In genomic region chr5:108675251-108675816, GRCm38 (mm10) we compare ENCODE assay signal across 12 mouse cellular contexts. TPM values are rescaled to one million over a fixed set of nuclear protein-coding genes. Genes with fewer than 3 reads are reported as not detected.
A peak's percentile ranks its signal among the peaks of the same experiment; 100 is the strongest.
DNase-seq lines count a peak whose midpoint lies in the region; ATAC-seq and TF ChIP-seq lines count a peak whose summit lies in the region.
"Had no signal": no experiment of that assay in that cellular context is flagged by ENCODE, and none has a peak within 500 bp of the region (broad histone marks: within the 10 kb centered on the region; RNA-seq: fewer than 3 reads in every experiment).

Gene Slc26a1, minus strand, starts transcription at chr5:108675569.

- H3K9ac ChIP-seq in hindbrain, postnatal 0 days (replicated peaks; ENCODE audit: low read length): 0 out of 2 replicates have a peak within 1 kb of the TSS, but pooled peaks have one; percentile 17
- H3K9ac ChIP-seq in hindbrain, embryonic 11.5 days (ENCODE audit: low read depth, low read length): no peak within 1 kb of the TSS
- no peak within 1 kb of the TSS for H3K9ac ChIP-seq in midbrain, embryonic 14.5 days (replicated peaks; ENCODE audit: low read length)

- H3K4me3 ChIP-seq in hindbrain, postnatal 0 days (ENCODE audit: low read length): no peak within 1 kb of the TSS
- no peak within 1 kb of the TSS for H3K4me3 ChIP-seq in hindbrain, embryonic 11.5 days (ENCODE audit: low read depth, low read length)
- no peak within 1 kb of the TSS for H3K4me3 ChIP-seq in midbrain, embryonic 14.5 days (replicated peaks; ENCODE audit: low read depth, low read length)

- peaks cover 6% of the 10 kb centered on the region for H3K36me3 ChIP-seq in hindbrain, postnatal 0 days (ENCODE audit: insufficient read depth, low read length)
- H3K36me3 ChIP-seq in hindbrain, embryonic 11.5 days (ENCODE audit: control insufficient read depth, insufficient read depth, low read length): no peaks in the 10 kb centered on the region
- peaks cover 10% of the 10 kb centered on the region; the same call in 1 of the 2 replicates for H3K36me3 ChIP-seq in midbrain, embryonic 14.5 days (ENCODE audit: control insufficient read depth, insufficient read depth, low read length)

- H3K4me2 ChIP-seq in hindbrain, postnatal 0 days (ENCODE audit: low read depth, low read length): no peak within 1 kb of the TSS
- no peak within 1 kb of the TSS for H3K4me2 ChIP-seq in hindbrain, embryonic 11.5 days (replicated peaks; ENCODE audit: low read depth, low read length)
- no peak within 1 kb of the TSS for H3K4me2 ChIP-seq in midbrain, embryonic 14.5 days (ENCODE audit: low read length)

- no peak within 1 kb of the TSS; the same call in 1 of the 2 replicates for H3K27ac ChIP-seq in hindbrain, postnatal 0 days
- H3K27ac ChIP-seq in hindbrain, embryonic 11.5 days (ENCODE audit: low read depth, low read length): no peak within 1 kb of the TSS
- no peak within 1 kb of the TSS for H3K27ac ChIP-seq in midbrain, embryonic 14.5 days (replicated peaks; ENCODE audit: low read depth, low read length)
- H3K27ac ChIP-seq: macrophage had no signal

- TF ChIP-seq CTCF in hindbrain, postnatal 0 days (IDR thresholded peaks at IDR 0.05; ENCODE audit: low read depth): no peak

- DNase-seq in hindbrain, postnatal 0 days (ENCODE audit: low spot score): no peak
- no peak for DNase-seq in hindbrain, embryonic 11.5 days (ENCODE audit: low spot score)
- DNase-seq in kidney, postnatal 14 days: peak; percentile 77
- DNase-seq in lung, postnatal 4 days: no peak
- DNase-seq in adrenal gland, adult 8-10 months: no peak
- DNase-seq in midbrain, embryonic 14.5 days: no peak
- DNase-seq: cerebellum, postnatal 25 days; gastrocnemius, postnatal 25 days had no signal

- H3K27me3 ChIP-seq in hindbrain, postnatal 0 days (ENCODE audit: insufficient read depth, low read length): no peaks in the 10 kb centered on the region
- H3K27me3 ChIP-seq in hindbrain, embryonic 11.5 days (ENCODE audit: control insufficient read depth, insufficient read depth, low read length): no peaks in the 10 kb centered on the region
- no peaks in the 10 kb centered on the region for H3K27me3 ChIP-seq in midbrain, embryonic 14.5 days (ENCODE audit: control insufficient read depth, insufficient read depth, low read length)

- no peaks in the 10 kb centered on the region for H3K9me3 ChIP-seq in hindbrain, postnatal 0 days (ENCODE audit: low read length)
- H3K9me3 ChIP-seq in hindbrain, embryonic 11.5 days (ENCODE audit: control insufficient read depth, low read length): no peaks in the 10 kb centered on the region
- H3K9me3 ChIP-seq in midbrain, embryonic 14.5 days (ENCODE audit: control insufficient read depth, low read length): no peaks in the 10 kb centered on the region

- H3K4me1 ChIP-seq in hindbrain, postnatal 0 days (ENCODE audit: insufficient read depth, low read length): peaks cover 7% of the 10 kb centered on the region; the same call in 1 of the 2 replicates
- 0 out of 2 replicates have a peak, but pooled peaks cover 4% of the 10 kb centered on the region for H3K4me1 ChIP-seq in hindbrain, embryonic 11.5 days (replicated peaks; ENCODE audit: control insufficient read depth, insufficient read depth, low read length)
- H3K4me1 ChIP-seq in midbrain, embryonic 14.5 days (ENCODE audit: control insufficient read depth, insufficient read depth, low read length): peaks cover 17% of the 10 kb centered on the region; the same call in 1 of the 2 replicates

- 78% methylated on average over 9 of the region's 9 CpGs for WGBS in hindbrain, postnatal 0 days
- WGBS in hindbrain, embryonic 11.5 days: 82% methylated on average over 9 of the region's 9 CpGs
- WGBS in midbrain, embryonic 14.5 days: 78% methylated on average over 9 of the region's 9 CpGs

- ATAC-seq in hindbrain, postnatal 0 days: no peak
- ATAC-seq in hindbrain, embryonic 11.5 days (ENCODE audit: low FRiP score): no peak
- peak; percentile 51 for ATAC-seq in erythroid progenitor cell, adult 5-6 weeks (replicated peaks; ENCODE audit: low FRiP score, poor library complexity, severe bottlenecking)
- peak; percentile 54 for ATAC-seq in megakaryocyte-erythroid progenitor cell, adult 5-6 weeks (replicated peaks; ENCODE audit: low FRiP score, low TSS enrichment, poor library complexity, severe bottlenecking)
- ATAC-seq in midbrain, embryonic 14.5 days (ENCODE audit: low FRiP score, low TSS enrichment): no peak

RNA-seq across cellular contexts. Expression of gene Slc26a1, which starts in this region (rescaled TPM):
- 6.3 and 12.6 TPM in 2 replicates for total RNA-seq in hindbrain, postnatal 0 days (2014; rRNA removed)
- 3.5 and 3.6 TPM in 2 replicates for polyA plus RNA-seq in hindbrain, postnatal 0 days (2015; fragmentation: Nextera tagmentation; extraction: Ambion mirVana)
- polyA plus RNA-seq in hindbrain, embryonic 11.5 days (2014; fragmentation: Nextera tagmentation; extraction: Ambion mirVana): 0.48 and 0.91 TPM in 2 replicates
- total RNA-seq in erythroid progenitor cell, adult 5-6 weeks (2015; ENCODE audit: low replicate concordance): 3.6 and 4.6 TPM in 2 replicates
- total RNA-seq in erythroid progenitor cell, adult 5-6 weeks (2017; ENCODE audit: low replicate concordance): 0.90 and 1.7 TPM in 2 replicates
- 22.9 and 25.8 TPM in 2 replicates for total RNA-seq in megakaryocyte-erythroid progenitor cell, adult 5-6 weeks (2014; fragmentation: Nextera tagmentation)
- 10.7 and 12.3 TPM in 2 replicates for total RNA-seq in megakaryocyte-erythroid progenitor cell, adult 5-6 weeks (2017)
- total RNA-seq in adrenal gland, adult 8-10 months (2022): under 1 TPM; 0.14 to 0.46 (median 0.19) TPM
- polyA plus RNA-seq in midbrain, embryonic 14.5 days (2014; fragmentation: Nextera tagmentation; extraction: Ambion mirVana): 2.9 and 3.6 TPM in 2 replicates
- total RNA-seq: gastrocnemius, postnatal 25 days had no signal
- polyA plus RNA-seq: large intestine, adult 2 months; macrophage had no signal

Comparison
In these comparisons a context has a peak if more than half of its experiments do, and no peak if none do; other contexts are left out.
1. ATAC-seq: peak in erythroid progenitor cell, adult 5-6 weeks (single experiment) and megakaryocyte-erythroid progenitor cell, adult 5-6 weeks (single experiment); none in hindbrain, postnatal 0 days (single experiment), hindbrain, embryonic 11.5 days (single experiment) and midbrain, embryonic 14.5 days (single experiment).